Mouse (Mus musculus) frontal cortex, postnatal 25 days (tissue): ENCODE measurements at regions not wholly inside any gene's neighbourhood (a gene's known extent, or its start where the extent isn't known, plus 50 kb on each side); places are given as distances from the start of the nearest gene placed in this dataset.

Experiments used
- DNase-seq, 2 experiments: peaks; one replicate each; pipeline ENCODE4 v3.0.0; 2022; ENCODE audit warnings: low spot score in 2 of 2

DNA sequence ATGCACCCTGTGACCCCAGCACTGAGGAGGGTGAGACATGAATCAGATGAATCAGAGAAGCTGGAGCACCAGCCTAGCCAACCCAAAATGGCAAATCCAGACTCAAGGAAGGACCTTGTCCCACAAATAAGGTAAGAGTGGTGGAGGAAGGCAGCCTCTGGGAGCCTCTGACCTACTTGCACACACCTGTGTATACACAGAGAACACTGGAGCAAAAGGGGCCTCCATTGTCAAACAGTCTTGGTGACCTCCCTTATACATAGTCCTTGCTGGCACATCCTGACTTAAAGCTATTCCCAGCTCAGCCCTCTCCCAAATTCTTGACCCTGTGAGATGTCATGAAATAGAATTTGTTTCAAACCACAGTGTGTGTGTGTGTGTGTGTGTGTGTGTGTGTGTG, 57.1 kb downstream of the Inhbb start:
- no peak for DNase-seq

DNA sequence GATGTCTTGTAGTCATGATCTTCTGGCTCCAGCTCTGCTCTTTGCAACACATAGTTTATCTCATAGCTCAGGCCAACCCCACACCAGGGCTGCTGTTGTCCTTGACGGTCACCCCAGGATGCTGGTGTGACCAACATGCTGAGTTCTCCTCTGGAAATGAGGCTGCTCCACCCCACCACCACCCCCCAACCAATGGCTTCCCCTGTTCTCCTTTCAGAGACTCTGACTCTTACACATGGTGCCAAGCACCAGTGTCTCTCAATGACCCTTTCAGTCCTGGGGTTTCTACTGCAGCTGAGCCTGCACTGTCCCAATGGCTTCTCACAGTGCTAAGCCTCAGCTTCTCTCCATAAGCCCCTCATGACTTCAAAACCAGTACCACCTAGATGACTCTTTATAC, 64.0 kb downstream of the Inhbb start:
- no peak for DNase-seq

DNA sequence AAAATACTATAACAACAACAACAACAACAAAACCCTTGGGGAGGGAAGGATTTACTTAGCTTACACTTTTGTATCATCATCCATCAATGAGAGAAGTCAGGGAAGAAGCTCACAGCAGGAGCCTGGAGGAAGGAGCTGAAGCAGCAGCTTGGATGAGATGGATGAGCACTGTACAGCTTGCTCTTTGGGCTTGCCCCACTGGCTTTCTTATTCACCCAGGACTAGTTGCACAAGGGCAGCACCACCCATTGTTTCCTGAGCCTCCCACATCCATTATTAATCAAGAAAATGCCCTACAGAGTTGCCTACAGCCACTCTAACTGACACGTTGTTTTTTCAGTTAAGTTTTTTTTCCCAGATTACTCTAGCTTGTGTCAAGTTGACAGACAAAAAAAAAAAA, 65.1 kb downstream of the Inhbb start:
- no peak for DNase-seq

DNA sequence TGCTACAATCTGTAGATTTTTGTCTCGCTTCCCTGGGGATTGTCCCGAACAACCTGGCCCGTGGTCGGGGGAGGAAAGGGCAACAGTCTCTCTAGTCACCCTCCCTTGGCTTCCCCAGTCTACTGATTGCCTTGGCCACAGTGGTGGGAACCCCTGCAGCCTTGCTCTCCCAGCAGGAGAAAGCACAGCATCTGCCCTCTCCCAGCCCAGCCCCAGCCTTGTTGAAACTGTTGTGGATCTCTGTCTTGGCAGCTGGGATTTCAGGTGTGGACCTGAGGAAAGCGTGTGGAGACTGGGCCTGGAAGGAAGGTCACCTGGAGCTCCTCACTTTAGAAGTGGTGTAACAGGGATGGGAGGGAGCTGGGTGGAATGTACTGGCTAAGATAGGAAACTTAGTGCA, 66.6 kb downstream of the Inhbb start:
- no peak for DNase-seq

GRCm38 (mm10) chr1:119351567-119351966, 70.5 kb downstream of the Inhbb start:
- no peak for DNase-seq

GRCm38 (mm10) chr1:119350846-119351245, 71.2 kb downstream of the Inhbb start:
- DNase-seq = no peak

GRCm38 (mm10) chr1:119350296-119350695, 71.8 kb downstream of the Inhbb start:
- DNase-seq = no peak

GRCm38 (mm10) chr1:119348456-119349208, 73.4 kb downstream of the Inhbb start:
- DNase-seq = no peak

DNA sequence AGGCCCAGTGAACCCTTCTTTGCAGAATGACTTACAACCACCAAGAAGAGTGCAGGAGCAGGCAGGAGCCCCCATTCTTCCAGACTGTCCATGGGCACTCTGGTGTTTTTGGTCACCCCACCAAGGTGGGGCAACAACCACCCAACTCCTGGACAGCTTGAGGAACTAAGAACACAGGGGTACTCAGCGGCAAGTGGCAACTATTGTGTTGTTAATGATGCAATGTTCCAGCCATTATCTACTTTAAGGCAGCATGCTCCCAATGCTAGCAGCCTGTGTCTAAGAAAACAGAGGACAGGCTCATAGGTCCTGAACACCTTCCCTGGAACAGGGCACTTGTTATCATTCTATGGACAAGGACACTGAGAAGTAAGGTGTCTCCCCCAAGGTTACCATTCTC, 74.3 kb downstream of the Inhbb start:
- no peak for DNase-seq

- DNase-seq = no peak
Measured at GRCm38 (mm10) chr1:119346634-119347155, 75.4 kb downstream of the Inhbb start.

- DNase-seq = no peak
Measured at GRCm38 (mm10) chr1:119345115-119345791, 76.8 kb downstream of the Inhbb start.

DNA sequence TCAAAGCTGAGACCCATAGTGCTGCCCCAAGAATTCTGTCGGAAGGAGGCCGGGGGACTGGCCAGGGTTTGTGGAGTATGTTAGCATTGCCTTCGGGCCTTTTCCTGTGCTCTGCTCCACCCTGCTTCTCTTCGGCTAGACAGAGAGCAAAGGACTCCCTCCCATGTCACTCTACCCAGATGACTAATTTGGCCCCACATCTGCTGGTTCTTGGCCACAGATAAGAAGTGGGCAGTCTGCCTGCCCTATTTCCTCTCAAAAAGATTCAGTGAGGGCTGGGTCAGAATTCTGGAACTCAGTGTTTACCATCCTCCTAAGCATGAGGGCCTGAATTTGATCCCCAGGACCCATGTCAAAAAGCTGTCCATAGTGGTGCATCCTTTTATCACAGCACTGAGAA, 78.0 kb downstream of the Inhbb start:
- DNase-seq = no peak

GRCm38 (mm10) chr1:119335171-119335570, 86.9 kb downstream of the Inhbb start:
- DNase-seq = no peak

DNA sequence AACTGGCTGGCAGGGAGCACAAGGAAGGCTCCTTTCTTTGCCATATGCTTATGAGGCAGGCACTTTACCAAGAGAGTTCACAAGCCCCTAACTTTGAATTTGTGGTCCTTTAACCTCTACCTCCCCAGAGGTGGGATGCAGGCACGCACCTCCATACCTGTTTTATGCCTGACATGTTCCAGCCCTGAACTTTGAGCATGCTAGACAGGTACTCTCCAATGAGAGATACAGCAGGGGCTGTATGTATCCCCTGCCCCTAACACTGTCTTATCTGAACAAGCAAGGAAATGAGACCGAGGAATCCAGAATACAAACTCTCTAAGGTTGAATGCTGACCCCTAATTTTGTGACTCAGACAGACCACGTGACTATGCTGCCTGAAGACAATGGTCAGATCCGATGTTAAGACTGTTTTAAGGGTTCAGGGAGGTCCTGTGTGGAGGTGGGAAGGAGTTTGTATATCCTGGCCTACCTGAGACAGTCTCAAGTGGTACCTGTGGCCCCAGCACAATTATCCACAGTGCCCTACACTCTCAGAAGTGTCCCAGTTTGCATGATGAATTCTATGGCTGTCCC, 91.2 kb downstream of the Inhbb start:
- no peak for DNase-seq

GRCm38 (mm10) chr1:119329693-119330434, 92.2 kb downstream of the Inhbb start:
- DNase-seq = no peak

GRCm38 (mm10) chr1:119328921-119329692, 92.9 kb downstream of the Inhbb start:
- DNase-seq = no peak

GRCm38 (mm10) chr1:119324551-119324950, 97.5 kb downstream of the Inhbb start:
- DNase-seq = no peak

GRCm38 (mm10) chr1:119322279-119322995, 99.6 kb downstream of the Inhbb start:
- DNase-seq = no peak

DNA sequence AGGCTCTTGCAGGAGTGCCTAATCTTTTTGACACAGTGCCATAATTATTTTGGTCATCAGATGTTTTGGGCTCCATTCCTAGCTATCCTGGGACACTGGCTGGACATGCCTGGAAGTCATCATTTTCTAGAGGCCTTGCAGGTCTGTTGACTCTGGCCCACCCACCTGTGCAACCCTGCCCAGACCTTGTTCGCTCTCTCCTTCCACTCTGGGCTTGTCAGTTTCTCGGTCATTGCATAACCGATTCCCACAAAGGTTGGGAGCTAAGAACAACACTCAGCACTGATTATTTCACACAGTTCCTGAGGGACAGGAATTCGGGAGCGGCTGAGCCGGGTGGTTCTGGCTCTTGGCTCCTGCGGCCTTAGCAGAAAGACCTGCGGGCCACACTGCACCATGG, 100.2 kb downstream of the Inhbb start:
- DNase-seq = no peak

DNA sequence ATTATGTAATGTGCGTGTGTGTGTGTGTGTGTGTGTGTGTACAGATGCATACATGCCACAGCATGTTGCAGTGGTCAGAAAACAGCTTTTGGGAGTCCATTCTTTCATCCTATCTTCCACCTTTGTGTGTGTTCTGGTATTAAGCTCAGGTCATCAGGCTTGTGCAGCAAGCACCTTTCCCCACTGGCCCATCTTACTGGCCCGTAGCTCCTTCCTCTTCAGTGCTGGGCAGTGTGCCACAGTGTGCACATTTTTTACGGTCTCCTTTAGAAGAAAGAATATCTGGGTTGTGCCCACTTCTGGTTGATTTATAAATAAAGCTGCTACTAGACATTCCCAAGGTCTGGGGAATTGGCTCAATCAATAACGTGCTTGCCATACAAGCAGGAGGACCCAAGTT, 105.0 kb downstream of the Inhbb start:
- no peak for DNase-seq
